Mouse (Mus musculus) megakaryocyte, adult 5-6 weeks (primary cell): ENCODE results near the gene Tmem87a. TPM values are rescaled to one million over a fixed set of nuclear protein-coding genes. Genes with fewer than 3 reads are reported as not detected.

Source experiments
- ATAC-seq: 2 replicates; pipeline ENCODE4 v1.8.0; 2016; ENCODE audit warnings: mild to moderate bottlenecking, inconsistent platforms; ENCODE audit not compliant: poor library complexity, severe bottlenecking
- total RNA-seq, 2 experiments: library from RNA; stranded (forward) in 1 of 2; stranded (reverse) in 1 of 2; fragments of 153-499, 151-499 nt in 1 of 2; fragments of 221-1000, 200-1000 nt in 1 of 2; gene quantifications; 2 replicates each; pipeline versions ENCODE4 v1.2.3 to v1.2.4; 2015 to 2017

Gene Tmem87a
- 18.5 and 20.3 TPM in 2 replicates for total RNA-seq (2015)
- total RNA-seq (2017): 41.7 and 46.8 TPM in 2 replicates

GRCm38 (mm10) chr2:120403986-120404822 lies at the start of gene Tmem87a:
Gene Tmem87a (minus strand): TSS chr2:120404113.
- peak; percentile 94 for ATAC-seq

- ATAC-seq: no peak
Measured at GRCm38 (mm10) chr2:120452600-120452999, 48.7 kb upstream of the Tmem87a start.

- ATAC-seq: peak; percentile 44
Measured at GRCm38 (mm10) chr2:120450724-120451123, 46.8 kb upstream of the Tmem87a start.

GRCm38 (mm10) chr2:120447306-120447705 lies 43.4 kb upstream of the Tmem87a start:
- no peak for ATAC-seq

GRCm38 (mm10) chr2:120446373-120446772 lies 42.5 kb upstream of the Tmem87a start:
- peak; percentile 85 for ATAC-seq

GRCm38 (mm10) chr2:120444486-120444885 lies 40.6 kb upstream of the Tmem87a start:
- no peak for ATAC-seq

GRCm38 (mm10) chr2:120424386-120424785 lies 20.5 kb upstream of the Tmem87a start:
- no peak for ATAC-seq

- no peak for ATAC-seq
Measured at GRCm38 (mm10) chr2:120414738-120415414, 11.0 kb upstream of the Tmem87a start.

GRCm38 (mm10) chr2:120414113-120414512 lies 10.2 kb upstream of the Tmem87a start:
- no peak for ATAC-seq

GRCm38 (mm10) chr2:120411096-120411628 lies 7.2 kb upstream of the Tmem87a start:
- ATAC-seq: no peak

GRCm38 (mm10) chr2:120404823-120405765 lies 1.2 kb upstream of the Tmem87a start:
- peak; percentile 12 for ATAC-seq

- ATAC-seq: peak; percentile 25
Measured at GRCm38 (mm10) chr2:120403653-120403985, 294 bp downstream of the Tmem87a start, which contains the start of gene Ganc. Gene Ganc (plus strand): TSS chr2:120403896.

- ATAC-seq: no peak
Measured at GRCm38 (mm10) chr2:120402813-120403212, 1.1 kb downstream of the Tmem87a start.

- ATAC-seq: no peak
Measured at GRCm38 (mm10) chr2:120397951-120398350, 6.0 kb downstream of the Tmem87a start.

- ATAC-seq: no peak
Measured at GRCm38 (mm10) chr2:120392406-120392805, 11.5 kb downstream of the Tmem87a start.

- ATAC-seq: no peak
Measured at GRCm38 (mm10) chr2:120390934-120391333, 13.0 kb downstream of the Tmem87a start.

GRCm38 (mm10) chr2:120389376-120389775 lies 14.5 kb downstream of the Tmem87a start:
- ATAC-seq: no peak

- ATAC-seq: no peak
Measured at GRCm38 (mm10) chr2:120387291-120387690, 16.6 kb downstream of the Tmem87a start.

- ATAC-seq: no peak
Measured at GRCm38 (mm10) chr2:120386264-120386663, 17.6 kb downstream of the Tmem87a start.

- ATAC-seq: no peak
Measured at GRCm38 (mm10) chr2:120373858-120374257, 30.1 kb downstream of the Tmem87a start.
